Mouse (Mus musculus) ZHBTc4 (cell line): Measurements from ENCODE around the gene Mapkap1.

ENCODE experiments used
- DNase-seq: peaks from one replicate; pipeline ENCODE4 v3.0.0-alpha.2; 2011; ENCODE audit warnings: low read depth, low spot score

Gene Mapkap1

GRCm38 (mm10) chr2:34629758-34630157 is 223.2 kb downstream of the Mapkap1 start:
- no peak for DNase-seq

GRCm38 (mm10) chr2:34630445-34630844 is 223.9 kb downstream of the Mapkap1 start:
- DNase-seq = no peak

- DNase-seq = no peak
Measured at GRCm38 (mm10) chr2:34632051-34632450, 225.5 kb downstream of the Mapkap1 start.

- DNase-seq = no peak
Measured at GRCm38 (mm10) chr2:34635249-34636165, 228.9 kb downstream of the Mapkap1 start.

- DNase-seq = peak; percentile 88
Measured at GRCm38 (mm10) chr2:34638955-34639650, 232.5 kb downstream of the Mapkap1 start.

- DNase-seq = peak; percentile 56
Measured at GRCm38 (mm10) chr2:34639725-34640124, 233.2 kb downstream of the Mapkap1 start.

- peak; percentile 95 for DNase-seq
Measured at GRCm38 (mm10) chr2:34642351-34642750, 235.8 kb downstream of the Mapkap1 start.

- peak; percentile 94 for DNase-seq
Measured at GRCm38 (mm10) chr2:34644571-34645526, 238.3 kb downstream of the Mapkap1 start.

GRCm38 (mm10) chr2:34645851-34646540 is 239.4 kb downstream of the Mapkap1 start:
- peak; percentile 95 for DNase-seq

- no peak for DNase-seq
Measured at GRCm38 (mm10) chr2:34646541-34646865, 239.9 kb downstream of the Mapkap1 start.

GRCm38 (mm10) chr2:34647410-34647809 is 240.8 kb downstream of the Mapkap1 start:
- DNase-seq = no peak

- DNase-seq = no peak
Measured at GRCm38 (mm10) chr2:34667820-34668219, 261.2 kb downstream of the Mapkap1 start.

GRCm38 (mm10) chr2:34668440-34669191 is 262.0 kb downstream of the Mapkap1 start:
- peak; percentile 53 for DNase-seq

- no peak for DNase-seq
Measured at GRCm38 (mm10) chr2:34669203-34669746, 262.7 kb downstream of the Mapkap1 start.

- DNase-seq = peak; percentile 56
Measured at GRCm38 (mm10) chr2:34670470-34670869, 263.9 kb downstream of the Mapkap1 start.

GRCm38 (mm10) chr2:34671385-34672026 is 264.9 kb downstream of the Mapkap1 start:
- peak; percentile 72 for DNase-seq

- no peak for DNase-seq
Measured at GRCm38 (mm10) chr2:34673846-34674245, 267.3 kb downstream of the Mapkap1 start.
